Mouse (Mus musculus) ES-CJ7 (cell line): ENCODE results near the gene Zfp810.
"Not testable (repeated sequence)": the region's sequence is repeated elsewhere in the genome, so short reads cannot be mapped to it uniquely, and the experiment has no call there.

Experiments
- DNase-seq: peaks from one replicate; pipeline ENCODE4 v3.0.0; 2011; ENCODE audit warnings: low read depth, low spot score

Zfp810 gene

DNA sequence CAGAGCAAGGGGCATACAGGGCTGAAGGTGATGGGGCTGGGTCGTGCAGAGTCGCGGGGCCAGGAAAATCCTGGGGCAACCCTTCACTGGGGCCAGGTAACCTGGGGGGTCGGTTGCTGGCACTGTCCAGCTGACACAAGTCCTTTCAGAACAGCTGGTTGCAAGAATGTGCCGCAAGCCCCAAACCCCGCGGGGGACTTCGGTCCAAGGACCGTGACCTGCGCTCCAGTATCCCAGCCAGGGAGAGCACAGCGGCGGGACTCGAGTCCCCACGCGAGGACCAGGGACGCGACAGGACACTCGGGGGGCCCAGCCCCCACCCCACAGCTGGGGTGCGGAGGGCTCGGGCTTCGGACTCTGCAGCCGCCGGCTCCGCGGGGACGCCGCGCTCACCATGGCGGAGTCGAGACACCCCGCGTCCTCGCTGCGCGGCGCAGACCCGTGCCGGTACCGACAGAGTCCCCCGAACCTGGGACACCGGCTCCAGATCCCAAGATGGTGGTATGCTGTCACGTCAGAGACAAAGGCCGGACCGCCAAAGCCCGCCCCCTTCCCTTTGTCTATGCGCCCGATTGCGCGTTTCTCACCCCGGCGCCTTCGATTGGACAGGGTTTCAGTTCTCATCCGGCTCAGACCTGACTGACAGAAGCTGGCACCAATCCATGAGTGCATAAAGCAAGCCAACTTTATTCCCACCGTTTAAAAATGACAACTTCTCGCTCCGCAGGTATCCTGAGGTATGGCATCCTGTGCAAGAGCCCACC is at the start of gene Zfp810:
TSS of gene Zfp810 (minus strand) at position 493 of the 764 bp plus-strand sequence.
- peak; percentile 99 for DNase-seq

DNA sequence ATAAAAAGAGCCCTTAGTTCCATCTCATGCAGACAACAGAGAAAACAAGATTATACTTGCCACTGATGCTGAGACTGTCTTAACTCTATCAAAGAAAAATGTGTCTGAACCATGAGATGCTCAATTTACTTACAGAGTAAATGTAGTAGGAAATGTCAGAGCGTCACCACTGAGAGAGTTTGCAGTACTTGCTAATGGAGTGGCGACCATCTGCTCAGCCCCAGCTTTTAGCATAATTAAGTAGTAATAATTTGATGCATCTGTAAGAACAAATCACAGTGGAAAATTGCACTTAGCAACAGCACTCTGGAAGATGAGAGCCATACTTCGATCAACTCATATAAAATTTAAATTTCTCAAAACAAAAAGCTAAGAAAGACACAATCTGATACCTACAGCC is 48.5 kb upstream of the Zfp810 start:
- DNase-seq, result no peak

DNA sequence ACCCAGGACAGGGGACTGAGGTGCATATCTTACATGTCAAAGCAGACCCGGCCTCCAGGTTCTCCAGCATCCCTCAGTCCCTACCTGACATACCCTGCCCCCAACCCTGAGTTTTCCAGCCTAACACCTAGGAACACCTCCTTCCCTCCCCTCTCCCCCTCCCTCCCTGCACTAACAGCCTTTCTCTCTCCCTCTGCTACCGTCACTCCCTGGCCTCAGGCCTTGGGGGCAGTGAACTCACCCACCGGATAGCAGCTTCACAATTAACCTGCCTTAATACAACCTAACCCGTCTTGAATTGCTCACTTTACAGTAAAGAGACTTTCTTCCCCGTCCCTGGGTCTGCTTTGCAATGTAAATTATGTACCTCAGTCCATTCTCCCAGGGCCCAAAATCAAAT is 46.5 kb upstream of the Zfp810 start:
- DNase-seq, result peak; percentile 61

DNA sequence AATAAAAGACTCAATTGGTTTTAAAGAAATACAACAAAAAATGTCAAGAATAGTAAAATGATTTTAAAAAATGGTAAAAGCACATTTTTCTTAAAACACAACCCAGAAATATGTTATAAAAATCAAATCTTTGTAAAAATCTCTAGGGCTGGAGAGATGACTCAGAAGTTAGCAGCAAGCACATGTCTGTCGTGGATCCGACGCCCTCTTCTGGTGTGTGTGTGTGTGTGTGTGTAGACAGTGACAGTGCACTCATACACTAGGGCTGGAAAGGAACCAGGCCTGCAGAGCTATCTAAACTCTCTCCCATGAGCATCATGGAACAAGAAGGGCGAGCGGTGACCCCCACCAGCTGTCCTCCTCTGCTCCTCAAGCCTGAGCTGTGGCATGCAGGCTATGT is 46.0 kb upstream of the Zfp810 start:
- DNase-seq, result peak; percentile 38

DNA sequence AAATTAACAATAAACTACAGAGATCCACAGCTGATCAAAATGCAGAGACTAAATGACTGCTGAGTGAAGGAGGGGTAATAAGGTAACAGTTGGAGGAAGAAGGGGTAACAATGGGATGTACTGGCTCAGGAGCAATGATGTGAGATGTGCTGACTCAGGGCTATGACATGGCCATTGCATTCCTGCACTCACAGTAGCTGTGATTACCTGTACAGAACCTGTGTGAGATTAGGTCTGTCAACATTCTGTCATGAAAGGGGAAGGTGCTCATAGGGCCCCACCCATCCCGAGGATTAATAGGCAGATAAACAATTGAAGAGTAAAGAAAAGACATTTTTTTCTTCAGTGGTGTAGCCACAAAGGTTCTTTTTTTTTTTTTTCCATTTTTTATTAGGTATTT is 32.9 kb upstream of the Zfp810 start:
- no peak for DNase-seq

DNA sequence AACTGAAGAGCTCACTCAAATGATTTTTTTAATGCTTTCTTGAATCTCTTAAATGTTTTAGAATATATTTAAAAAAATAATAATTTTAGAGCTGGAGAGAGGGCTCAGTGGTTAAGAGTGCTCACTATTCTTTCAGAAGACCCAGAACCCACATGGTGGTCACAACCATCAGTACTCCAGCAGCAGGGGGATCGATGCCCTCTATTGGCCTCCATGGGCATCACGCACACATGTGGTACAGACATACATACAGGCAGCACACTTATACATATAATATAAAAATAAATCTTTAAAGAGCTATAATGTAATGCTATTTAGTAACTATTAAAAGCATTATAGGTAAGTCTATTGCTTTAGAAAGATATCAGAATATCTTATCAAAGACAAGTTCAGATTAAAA is 29.8 kb upstream of the Zfp810 start:
- DNase-seq, result no peak

DNA sequence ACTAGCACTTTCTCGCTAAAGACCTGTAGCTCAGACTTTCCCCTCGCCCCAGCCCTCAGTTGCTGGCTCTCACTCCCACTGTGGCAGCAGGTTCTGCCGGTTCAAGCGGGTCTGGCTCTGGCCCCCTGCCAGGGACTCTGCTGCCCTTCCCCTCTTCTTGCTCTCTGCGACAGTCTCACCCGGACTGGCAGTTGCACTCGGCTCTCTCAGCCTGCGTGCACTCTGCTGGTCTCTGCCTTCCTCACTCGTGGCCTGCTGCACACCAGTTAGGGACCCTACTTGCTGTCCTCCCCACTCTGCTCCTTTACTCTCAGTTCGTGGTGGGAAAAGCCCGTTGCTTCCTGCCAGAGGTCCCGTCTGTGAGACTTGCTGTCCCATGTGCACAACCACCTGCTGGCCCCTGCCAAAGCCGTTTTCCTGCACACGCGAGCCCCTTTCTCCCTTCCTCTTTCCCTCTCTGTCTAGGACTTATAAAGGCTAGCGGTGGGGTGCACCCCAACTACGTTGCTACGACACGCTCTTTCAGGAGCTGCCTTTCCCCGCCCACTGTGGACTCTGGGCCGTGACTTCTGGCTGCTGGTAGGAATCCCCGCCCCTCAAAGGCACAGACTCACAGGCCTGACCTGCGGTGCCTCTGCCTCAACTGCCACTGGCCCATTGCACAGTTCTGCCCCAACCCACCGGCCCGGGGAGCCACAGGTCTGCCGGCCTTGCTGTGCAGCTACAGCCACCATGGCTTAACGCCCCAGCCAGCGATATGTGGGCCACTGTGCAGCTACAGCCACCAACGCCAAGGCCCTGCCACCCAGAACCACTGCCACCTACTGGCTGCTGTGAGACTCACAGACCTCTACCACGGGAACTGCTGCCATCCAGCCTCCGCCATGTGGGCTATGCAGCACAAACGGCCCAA is 20.3 kb upstream of the Zfp810 start:
- peak; percentile 92 for DNase-seq

DNA sequence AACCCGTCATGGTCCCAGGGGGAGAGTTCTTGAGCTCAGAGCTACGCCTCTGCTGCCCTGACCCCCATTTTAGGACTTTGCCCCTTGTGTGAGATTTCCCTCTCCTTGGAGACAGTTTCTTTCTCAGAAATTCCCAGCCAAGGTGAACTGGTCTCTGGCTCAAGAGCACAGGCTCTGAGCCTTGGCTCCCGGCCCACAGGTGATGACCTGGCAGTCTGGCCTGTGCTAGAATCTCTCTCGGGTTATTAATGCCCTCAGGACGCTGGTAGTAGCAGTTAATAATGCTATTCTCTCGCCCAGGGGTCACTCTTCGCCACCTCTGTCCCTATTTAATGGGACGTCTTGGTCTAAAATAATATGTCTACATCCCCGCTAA is 19.6 kb upstream of the Zfp810 start:
- no peak for DNase-seq

DNA sequence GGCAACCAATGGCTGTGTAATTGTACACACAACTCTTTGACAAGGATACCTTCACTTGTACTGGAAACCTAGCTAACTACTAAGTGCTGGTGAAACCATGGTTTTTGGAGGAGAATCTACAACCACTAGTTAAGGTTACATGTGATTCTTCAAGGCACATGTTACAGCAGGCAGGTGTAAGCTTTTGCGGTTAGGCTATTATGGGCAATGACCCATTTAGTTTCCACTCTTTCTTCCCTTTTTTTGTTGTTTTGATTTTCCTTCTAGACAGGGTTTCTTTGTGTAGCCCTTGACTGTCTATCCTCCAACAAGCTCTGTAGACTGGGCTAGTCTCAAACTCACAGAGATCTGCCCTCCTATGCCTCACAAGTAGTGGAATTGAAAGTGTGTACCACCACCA is 17.1 kb upstream of the Zfp810 start:
- no peak for DNase-seq

DNA sequence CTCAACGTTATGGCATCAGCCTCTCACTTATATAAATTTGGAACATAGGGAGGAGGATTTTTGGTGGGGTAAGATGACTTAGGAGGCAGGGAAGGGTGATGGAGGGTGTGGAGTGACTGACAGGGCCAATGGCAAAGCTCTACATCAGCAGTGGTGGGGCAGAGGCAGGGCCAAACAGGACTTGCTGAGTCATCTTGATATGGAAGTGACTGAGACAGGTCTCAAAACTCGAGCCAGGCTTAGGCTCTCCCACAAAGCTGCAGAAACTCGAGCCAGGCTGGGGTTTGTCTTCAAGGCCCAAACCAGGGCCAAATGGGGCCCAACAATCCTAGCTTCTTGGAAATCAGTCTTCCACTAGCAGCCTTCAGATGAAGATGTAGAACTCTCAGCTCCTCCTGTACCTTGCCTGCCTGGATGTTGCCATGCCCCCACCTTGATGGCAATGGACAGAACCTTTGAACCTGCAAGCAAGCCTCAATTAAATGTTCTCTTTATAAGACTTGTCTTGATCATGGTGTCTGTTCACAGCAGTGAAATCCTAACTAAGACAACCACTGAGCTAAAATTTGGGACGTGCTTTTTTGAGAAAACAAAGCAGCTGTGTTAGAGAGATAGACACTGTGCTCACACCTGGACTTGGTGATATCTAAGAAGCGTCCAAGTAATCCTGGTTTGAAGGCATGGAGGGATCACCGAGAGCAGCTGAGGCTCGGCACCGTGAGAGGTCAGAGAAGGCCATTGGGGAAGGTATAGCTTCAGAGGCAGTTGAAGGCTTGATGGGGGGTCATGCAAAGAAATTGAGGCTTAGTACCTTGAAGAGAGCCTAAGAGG is 15.1 kb upstream of the Zfp810 start:
- peak; percentile 72 for DNase-seq

DNA sequence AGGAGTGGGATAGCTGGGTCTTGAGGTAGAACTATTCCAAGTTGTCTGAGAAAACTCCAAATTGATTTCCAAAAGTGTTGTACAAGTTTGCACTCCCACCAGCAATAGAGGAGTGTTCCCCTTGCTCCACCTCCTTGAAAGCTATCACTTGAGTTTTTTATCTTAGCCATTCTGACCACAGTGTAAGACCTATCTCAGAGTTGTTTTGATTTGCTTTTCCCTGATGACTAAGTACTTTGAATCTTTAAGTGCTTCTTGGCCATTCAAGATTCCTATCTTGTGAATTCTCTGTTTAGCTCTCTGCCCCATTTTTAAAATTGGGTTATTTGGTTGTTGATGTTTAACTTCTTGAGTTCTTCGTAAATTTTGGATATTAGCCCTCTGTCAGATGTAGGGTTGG is 11.7 kb upstream of the Zfp810 start:
- no peak for DNase-seq

DNA sequence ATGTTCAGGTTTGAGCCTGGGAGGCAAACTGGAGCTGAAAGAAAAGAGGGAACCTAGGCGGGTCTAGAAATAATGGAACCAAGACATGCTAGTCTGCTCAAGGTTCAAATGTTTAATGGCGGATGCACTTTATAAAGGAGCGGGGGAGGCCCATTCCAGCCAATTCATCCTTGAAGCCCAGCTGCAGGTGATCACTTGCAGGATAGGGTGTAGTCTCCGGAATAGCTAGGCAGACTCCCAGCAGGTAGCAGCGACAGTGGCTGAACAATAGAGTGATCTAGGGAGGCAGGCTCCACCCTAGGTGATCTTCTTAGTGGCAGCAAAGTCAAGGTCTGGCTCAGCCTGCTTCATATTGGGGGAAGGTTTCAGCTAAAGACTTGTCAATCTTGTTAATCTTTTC is 8.6 kb upstream of the Zfp810 start:
- DNase-seq, result peak; percentile 93

DNA sequence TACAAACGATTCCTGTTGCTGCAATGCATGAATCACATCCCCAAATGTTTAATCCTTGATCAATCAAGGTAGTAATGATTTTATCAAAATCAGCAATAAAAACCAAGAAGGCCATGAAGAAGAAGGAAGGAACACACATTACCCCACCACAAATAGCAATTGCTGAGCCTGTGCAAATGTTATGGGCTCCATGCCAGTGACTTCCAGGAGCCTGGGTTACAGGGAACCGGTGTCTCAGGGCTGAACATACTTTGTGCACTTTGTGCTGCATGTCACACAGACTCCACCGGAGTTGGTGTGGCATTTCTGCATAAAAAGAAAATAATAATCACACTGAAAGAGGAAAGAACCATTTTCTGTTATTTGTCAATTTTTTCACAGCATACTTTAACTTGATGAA is 6.6 kb upstream of the Zfp810 start:
- DNase-seq, result no peak

DNA sequence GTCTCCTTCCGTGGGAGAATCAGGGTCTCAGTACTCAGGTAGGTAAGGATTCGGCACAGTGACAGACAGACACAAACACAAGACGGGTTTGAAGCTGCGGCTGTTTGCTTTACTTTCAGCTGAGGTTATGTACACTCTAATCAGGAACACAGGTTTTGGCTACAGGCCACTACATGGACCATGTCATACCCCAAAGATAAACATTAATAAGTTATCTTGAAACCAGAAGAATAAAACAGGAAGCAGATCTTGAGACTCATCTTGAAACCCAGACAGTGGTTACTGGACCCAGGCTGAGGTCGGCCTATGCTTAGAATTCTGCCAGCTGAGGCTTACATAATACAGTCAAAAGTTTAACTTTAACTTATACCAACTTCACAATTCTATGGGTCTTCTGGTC is 5.8 kb upstream of the Zfp810 start:
- DNase-seq, result no peak

DNA sequence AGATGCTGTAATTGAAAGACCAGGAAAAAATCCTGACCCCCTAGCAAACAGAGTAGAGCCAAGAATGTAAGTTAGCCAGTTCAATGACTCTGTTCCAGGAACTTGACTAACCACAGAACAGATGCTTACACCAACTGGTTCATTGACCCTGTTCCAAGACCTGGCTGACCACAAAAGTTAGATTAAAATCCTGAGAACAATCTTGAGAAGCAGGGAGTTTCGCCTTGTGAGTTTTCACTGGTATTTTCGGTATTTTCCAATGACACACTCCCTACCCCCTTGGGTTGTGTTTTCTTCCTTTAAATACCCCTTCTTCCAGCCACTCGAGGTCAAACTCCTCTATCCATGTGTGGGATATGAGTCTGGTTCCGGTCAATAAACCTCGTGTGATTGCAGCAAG is 2.2 kb upstream of the Zfp810 start:
- no peak for DNase-seq

DNA sequence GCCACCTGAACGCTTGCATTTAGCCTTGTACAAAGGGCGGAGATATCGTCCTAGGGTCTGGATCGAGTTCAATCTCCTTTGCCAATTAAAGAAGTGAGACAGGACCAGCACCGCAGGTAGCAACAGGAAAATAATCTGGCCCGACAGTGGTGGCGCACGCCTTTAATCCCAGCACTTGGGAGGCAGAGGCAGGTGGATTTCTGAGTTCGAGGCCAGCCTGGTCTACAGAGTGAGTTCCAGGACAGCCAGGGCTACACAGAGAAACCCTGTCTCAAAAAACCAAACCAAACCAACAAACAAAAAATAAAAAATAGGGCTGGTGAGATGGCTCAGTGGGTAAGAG is 443 bp upstream of the Zfp810 start:
- DNase-seq, result not testable (repeated sequence)

DNA sequence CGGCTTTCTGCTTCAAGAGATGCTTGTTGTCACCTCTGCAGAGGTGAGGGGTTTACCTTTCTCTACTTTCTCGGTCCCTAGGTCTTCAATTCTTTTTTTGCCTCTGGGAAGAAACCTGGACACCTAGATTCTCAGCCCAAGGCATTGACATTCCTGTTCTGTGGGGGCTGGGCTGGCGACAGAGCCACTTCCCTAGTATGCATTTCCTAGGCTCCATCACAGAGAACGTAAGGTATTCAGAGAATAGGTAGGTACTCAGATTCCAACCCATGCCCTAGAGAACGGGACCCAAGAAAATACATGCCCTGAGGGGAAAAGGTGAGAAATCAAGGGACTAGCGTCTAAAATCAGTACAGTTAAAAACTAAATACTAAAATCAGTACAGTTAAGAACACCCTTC is 722 bp downstream of the Zfp810 start:
- no peak for DNase-seq

DNA sequence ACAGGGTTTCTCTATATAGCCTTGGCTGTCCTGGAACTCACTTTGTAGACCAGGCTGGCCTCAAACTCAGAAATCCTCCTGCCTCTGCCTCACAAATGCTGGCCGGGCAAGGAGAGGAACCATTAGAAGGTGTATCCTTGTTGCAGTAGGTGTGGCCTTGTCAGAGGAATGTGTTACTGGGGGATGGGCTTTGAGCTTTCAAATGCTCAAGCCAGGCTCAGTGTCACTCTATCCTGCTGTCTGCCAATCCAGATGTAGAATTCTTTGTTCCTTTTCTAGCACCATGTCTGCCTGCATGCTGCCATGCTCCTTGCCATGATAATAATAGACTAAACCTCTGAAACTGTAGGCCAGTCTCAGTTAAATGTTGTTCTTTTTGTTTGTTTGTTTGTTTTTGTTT is 5.2 kb downstream of the Zfp810 start:
- DNase-seq, result peak; percentile 56

DNA sequence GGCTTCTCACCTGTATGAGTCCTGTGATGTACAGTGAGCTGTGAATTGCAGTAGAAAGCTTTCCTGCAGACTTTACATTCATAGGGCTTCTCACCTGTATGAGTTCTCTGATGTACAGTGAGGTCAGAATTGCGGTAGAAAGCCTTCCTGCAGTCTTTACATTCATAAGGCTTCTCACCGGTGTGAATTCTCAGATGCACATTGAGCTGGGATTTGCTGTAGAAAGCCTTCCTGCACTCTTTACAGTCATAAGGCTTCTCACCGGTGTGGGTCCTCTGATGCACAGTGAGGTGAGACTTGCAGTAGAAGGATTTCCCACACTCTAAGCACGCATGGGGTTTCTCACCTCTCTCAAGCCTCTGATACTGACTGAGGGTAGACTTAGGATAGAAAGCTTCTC is 28.7 kb downstream of the Zfp810 start:
- DNase-seq, result no peak

DNA sequence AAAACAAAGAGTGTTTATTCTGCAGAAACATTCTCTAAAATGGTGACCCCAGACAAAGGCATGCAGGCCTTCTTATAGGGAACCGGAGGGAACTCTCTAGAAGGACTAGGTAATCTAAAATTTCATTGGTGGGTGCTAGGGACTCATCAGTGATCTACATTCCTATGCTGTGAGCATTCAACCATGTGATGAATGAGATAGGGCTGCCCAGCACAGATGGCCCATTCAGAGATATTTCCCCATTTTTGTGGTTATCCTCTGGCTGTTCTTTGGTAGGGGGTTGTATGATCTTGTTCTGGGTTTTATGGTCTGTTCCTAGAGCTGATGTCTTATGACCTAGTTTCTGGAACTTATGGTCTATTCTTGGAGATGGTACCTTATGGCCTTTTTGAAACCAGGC is 38.6 kb downstream of the Zfp810 start:
- DNase-seq, result no peak

DNA sequence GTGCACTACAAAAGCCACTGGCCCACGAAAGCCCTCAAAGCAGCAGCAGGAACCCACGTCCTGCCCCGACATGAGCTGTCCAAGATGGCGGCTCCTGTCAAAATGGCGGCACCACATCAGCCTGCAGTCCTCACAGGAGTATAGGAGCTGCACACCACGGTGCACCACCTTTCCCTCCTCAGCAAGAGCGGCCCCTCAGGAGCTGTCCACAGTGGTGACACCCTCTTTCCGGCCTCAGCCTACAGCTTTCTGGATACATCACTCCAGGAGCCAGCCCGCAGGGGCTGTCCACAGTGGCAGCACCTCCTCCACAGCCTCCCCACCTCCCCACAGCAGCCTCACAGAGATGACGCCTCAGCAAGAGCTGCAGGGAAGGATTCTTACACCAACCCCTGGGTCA is 44.8 kb downstream of the Zfp810 start:
- peak; percentile 37 for DNase-seq

DNA sequence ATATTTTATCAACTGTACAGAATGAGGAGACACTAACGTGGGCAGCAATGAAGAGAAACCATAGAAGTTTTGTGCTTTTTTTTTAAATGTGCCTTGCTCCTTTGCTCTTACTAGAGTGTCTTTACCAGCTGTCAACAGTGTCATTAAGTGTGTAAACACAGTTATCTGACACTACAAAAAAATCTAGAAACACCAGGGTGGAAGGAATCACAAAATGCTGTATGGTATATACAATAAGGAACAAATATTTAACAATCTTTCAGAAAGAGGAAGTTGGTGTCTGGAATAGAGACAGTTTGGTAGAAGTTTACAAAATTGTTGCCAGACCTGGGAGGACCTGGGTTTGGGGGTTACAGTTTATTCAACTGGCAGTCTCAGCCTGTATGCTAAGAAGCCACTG is 45.9 kb downstream of the Zfp810 start:
- DNase-seq, result no peak
